Mouse (Mus musculus): ENCODE measurements around the gene Hnrnph1. TPM values are rescaled to one million over a fixed set of nuclear protein-coding genes. Genes with fewer than 3 reads are reported as not detected.

Hnrnph1 gene
- polyA plus RNA-seq, 1 experiment from 2014 or later = 384 TPM

DNA sequence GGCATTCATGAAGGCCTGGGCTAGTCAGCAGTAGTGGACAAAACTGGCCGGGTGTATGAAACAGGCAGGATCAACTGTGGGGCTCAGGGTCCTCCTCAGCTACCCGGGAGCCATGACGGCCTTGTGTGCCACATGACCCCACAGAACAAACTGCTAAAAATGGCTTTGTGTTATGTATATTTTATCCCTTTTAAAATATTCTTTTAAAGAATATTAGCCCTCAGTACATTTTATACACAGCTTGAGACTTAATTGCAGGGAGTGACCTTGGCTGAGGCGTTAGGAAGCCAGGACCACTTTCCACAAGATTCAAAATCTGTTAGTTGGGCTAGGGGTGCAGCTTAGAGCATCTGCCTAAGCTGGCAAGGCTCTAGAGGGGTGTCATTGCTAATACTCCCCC, 5.8 kb upstream of the Hnrnph1 start:
- Histone ChIP-seq H3K27me3 (replicated peaks; ENCODE audit: control insufficient read depth, insufficient read depth, low read length) (no peaks in the 10 kb centered on the region), H3K9ac (ENCODE audit: low read depth, low read length) (no peak overlapping the region), H3K36me3 (ENCODE audit: control insufficient read depth, insufficient read depth, low read length) (no peaks in the 10 kb centered on the region), H3K4me2 (ENCODE audit: low read length) (peak overlapping the region; percentile 60), H3K4me1 (ENCODE audit: control insufficient read depth, insufficient read depth, low read depth, low read length) (peaks cover 4% of the 10 kb centered on the region; the same call in 1 of the 2 replicates), H3K27ac (ENCODE audit: low read depth, low read length) (peak overlapping the region; percentile 68), H3K9me3 (ENCODE audit: control insufficient read depth, low read length) (no peaks in the 10 kb centered on the region), H3K4me3 (ENCODE audit: low read length) (no peak overlapping the region)
- 0 out of 2 replicates have a peak, but pooled peaks have one; percentile 48 for ATAC-seq
- WGBS = 46% methylated on average over 4 of the region's 4 CpGs

DNA sequence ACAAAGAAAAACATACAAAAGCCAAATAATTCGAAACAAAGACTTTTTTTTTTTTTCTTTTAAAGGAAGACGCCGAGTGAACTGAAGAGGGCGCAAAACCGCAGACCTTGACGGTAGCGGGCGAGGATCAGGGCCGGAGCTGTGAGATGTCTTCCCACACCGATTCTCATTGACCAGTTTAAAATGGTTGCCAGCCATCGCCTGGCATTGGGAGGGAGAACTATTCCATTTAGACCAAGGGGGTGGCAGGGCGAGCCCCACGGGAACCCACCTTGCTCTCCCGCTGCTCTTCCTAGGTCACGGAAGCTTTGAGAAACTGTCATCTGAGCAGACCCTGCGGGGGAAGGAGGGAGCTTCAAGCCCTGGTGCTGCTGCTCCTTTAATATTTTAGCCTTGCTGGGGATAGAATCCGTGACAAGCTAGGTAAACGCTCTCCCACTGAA, 5.4 kb upstream of the Hnrnph1 start:
- H3K27ac ChIP-seq (ENCODE audit: low read depth, low read length) = peak overlapping the region; percentile 88
- H3K9ac ChIP-seq (ENCODE audit: low read depth, low read length) = peak overlapping the region; percentile 69
- 1% methylated on average over 18 of the region's 18 CpGs for WGBS
- no peaks in the 10 kb centered on the region for H3K36me3 ChIP-seq (ENCODE audit: control insufficient read depth, insufficient read depth, low read length)
- H3K4me2 ChIP-seq (ENCODE audit: low read length) = peak overlapping the region; percentile 60
- peak overlapping the region; percentile 37 for H3K4me3 ChIP-seq (ENCODE audit: low read length)
- H3K27me3 ChIP-seq (replicated peaks; ENCODE audit: control insufficient read depth, insufficient read depth, low read length) = no peaks in the 10 kb centered on the region
- H3K9me3 ChIP-seq (ENCODE audit: control insufficient read depth, low read length) = no peaks in the 10 kb centered on the region
- ATAC-seq = peak; percentile 69; the same call in 1 of the 2 replicates
- H3K4me1 ChIP-seq (ENCODE audit: control insufficient read depth, insufficient read depth, low read depth, low read length) = peaks cover 7% of the 10 kb centered on the region

DNA sequence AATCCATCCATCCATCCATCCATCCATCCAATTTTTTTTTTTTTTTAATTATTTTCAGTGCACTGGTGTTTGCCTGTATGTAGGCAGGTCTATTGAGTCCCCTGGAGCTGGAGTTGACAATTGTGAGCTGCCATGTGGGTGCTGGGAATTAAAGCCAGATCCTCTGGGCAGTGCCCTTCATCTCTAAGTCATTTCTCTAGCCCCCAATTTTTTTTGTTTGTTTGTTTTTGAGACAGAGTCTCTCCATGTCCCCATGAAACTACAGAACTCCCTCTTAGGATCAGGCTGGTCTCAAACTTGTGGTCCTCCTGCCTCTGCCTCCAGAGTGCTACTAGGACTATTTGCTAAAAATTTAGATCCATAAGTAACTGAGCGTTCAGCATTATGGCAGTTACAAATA, 4.9 kb upstream of the Hnrnph1 start:
- H3K9ac ChIP-seq (ENCODE audit: low read depth, low read length) = peak overlapping the region; percentile 69
- peaks cover 7% of the 10 kb centered on the region for H3K4me1 ChIP-seq (ENCODE audit: control insufficient read depth, insufficient read depth, low read depth, low read length)
- no peaks in the 10 kb centered on the region for H3K36me3 ChIP-seq (ENCODE audit: control insufficient read depth, insufficient read depth, low read length)
- WGBS = 100% methylated on average over 1 of the region's 1 CpGs
- H3K4me2 ChIP-seq (ENCODE audit: low read length) = peak overlapping the region; percentile 60
- no peaks in the 10 kb centered on the region for H3K27me3 ChIP-seq (replicated peaks; ENCODE audit: control insufficient read depth, insufficient read depth, low read length)
- H3K4me3 ChIP-seq (ENCODE audit: low read length) = no peak overlapping the region
- H3K27ac ChIP-seq (ENCODE audit: low read depth, low read length) = peak overlapping the region; percentile 88
- no peak for ATAC-seq
- no peaks in the 10 kb centered on the region for H3K9me3 ChIP-seq (ENCODE audit: control insufficient read depth, low read length)

DNA sequence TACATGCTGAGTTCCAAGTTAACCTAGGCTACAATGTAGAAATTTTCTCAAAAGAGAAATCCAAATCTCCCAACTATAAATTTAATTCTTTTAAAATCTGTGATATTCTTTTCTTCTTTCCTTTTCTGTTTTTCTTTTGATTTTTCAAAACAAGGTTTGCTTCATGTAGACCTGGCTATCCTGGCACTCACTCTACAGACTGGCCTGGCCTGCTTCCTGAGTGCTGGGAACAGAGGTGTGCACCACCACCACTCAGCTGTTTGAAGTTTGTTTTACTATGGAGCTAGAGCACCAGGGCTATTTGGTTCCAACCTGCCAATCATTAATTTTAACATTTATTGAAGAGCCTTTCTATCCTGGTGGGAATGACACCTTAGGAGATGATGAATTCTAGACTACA, 3.7 kb upstream of the Hnrnph1 start:
- H3K4me3 ChIP-seq (ENCODE audit: low read length) = no peak overlapping the region
- no peak overlapping the region for H3K9ac ChIP-seq (ENCODE audit: low read depth, low read length)
- H3K4me2 ChIP-seq (ENCODE audit: low read length) = no peak overlapping the region
- H3K9me3 ChIP-seq (ENCODE audit: control insufficient read depth, low read length) = no peaks in the 10 kb centered on the region
- no peak overlapping the region for H3K27ac ChIP-seq (ENCODE audit: low read depth, low read length)
- no peaks in the 10 kb centered on the region for H3K27me3 ChIP-seq (replicated peaks; ENCODE audit: control insufficient read depth, insufficient read depth, low read length)
- no peak for ATAC-seq
- H3K36me3 ChIP-seq (ENCODE audit: control insufficient read depth, insufficient read depth, low read length) = no peaks in the 10 kb centered on the region
- peaks cover 7% of the 10 kb centered on the region for H3K4me1 ChIP-seq (ENCODE audit: control insufficient read depth, insufficient read depth, low read depth, low read length)

DNA sequence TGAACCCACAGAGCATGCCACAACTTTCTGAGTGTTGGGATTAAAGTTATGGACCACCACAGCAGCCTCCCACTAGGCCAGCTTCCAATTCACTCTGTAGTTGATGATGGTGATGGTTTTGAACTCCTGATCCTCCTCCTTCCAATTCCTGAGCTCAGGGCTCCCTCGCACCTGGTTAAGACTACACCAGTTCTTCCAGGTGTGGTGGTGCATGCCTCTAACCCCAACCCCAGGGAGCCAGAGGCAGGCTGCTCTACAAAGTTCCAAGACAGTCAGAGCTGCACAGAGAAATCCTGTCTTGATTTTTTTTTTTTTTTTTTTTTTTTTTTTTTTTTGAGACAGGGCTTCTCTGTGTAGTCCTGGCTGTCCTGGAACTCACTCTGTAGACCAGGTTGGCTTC, 3.2 kb upstream of the Hnrnph1 start:
- Histone ChIP-seq H3K27ac (ENCODE audit: low read depth, low read length) (no peak overlapping the region), H3K4me1 (ENCODE audit: control insufficient read depth, insufficient read depth, low read depth, low read length) (peaks cover 7% of the 10 kb centered on the region), H3K9ac (ENCODE audit: low read depth, low read length) (no peak overlapping the region), H3K4me2 (ENCODE audit: low read length) (no peak overlapping the region), H3K27me3 (replicated peaks; ENCODE audit: control insufficient read depth, insufficient read depth, low read length) (no peaks in the 10 kb centered on the region), H3K9me3 (ENCODE audit: control insufficient read depth, low read length) (no peaks in the 10 kb centered on the region), H3K36me3 (ENCODE audit: control insufficient read depth, insufficient read depth, low read length) (no peaks in the 10 kb centered on the region), H3K4me3 (ENCODE audit: low read length) (no peak overlapping the region)
- ATAC-seq = no peak
- 100% methylated on average over 1 of the region's 1 CpGs for WGBS

DNA sequence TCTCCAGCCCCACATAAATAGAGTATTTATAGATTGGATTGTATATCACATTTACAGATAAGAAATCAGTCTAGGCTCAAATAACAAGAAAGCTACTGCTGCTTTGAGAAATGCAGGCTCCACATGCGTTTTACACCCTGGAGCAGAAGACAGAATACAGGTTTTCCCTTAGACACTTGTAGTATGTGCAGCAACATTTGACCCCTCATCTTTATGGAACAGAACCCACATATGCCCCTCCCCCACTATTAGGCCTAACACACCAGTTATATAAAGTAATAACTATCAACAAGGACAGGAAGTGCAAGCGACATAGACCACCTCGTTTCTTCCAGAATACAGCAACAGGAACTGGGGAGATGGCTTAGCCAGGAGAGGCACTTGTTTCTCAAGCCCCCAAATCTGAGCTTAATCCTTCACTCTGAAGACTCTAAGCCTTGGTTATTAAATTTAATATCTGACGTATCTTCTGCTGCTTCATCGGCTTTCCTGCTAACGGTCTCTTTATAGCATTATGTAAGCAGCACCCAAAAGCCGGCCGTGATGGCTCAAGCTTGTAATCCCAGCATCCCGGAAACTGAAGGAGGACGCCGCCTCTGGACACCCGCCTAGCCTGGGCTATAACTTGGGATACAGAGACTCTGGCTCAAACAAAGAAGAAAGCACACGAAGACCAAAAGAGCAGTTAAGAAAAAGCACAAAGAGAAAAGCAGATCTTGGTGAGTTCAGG, 2.3 kb upstream of the Hnrnph1 start:
- Histone ChIP-seq H3K27ac (ENCODE audit: low read depth, low read length) (no peak overlapping the region), H3K4me2 (ENCODE audit: low read length) (no peak overlapping the region), H3K4me3 (ENCODE audit: low read length) (no peak overlapping the region), H3K4me1 (ENCODE audit: control insufficient read depth, insufficient read depth, low read depth, low read length) (peaks cover 12% of the 10 kb centered on the region), H3K27me3 (replicated peaks; ENCODE audit: control insufficient read depth, insufficient read depth, low read length) (no peaks in the 10 kb centered on the region), H3K36me3 (ENCODE audit: control insufficient read depth, insufficient read depth, low read length) (peaks cover 2% of the 10 kb centered on the region; the same call in 1 of the 2 replicates), H3K9ac (ENCODE audit: low read depth, low read length) (no peak overlapping the region), H3K9me3 (ENCODE audit: control insufficient read depth, low read length) (no peaks in the 10 kb centered on the region)
- WGBS = 88% methylated on average over 13 of the region's 13 CpGs
- ATAC-seq = no peak

DNA sequence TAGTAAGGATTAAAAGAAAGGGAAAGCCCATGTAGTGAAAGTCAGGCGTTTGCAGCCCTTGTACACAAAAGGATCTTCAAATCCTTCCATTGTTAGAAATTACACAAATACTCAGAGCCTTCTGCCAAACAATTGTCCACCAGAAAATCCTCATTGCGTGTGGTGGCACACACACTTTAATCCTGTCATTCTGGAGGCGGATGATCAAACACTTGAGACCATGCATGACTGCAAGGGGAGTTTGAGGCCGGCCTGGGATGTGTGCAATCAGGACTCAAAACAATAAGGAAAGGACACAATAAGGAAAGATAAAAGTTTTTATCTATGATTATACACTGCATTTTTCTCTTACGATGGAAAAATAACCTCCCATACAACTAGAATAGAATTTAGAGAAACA, 1.4 kb upstream of the Hnrnph1 start:
- no peak overlapping the region for H3K27ac ChIP-seq (ENCODE audit: low read depth, low read length)
- 78% methylated on average over 5 of the region's 5 CpGs for WGBS
- no peak for ATAC-seq
- peaks cover 18% of the 10 kb centered on the region for H3K4me1 ChIP-seq (ENCODE audit: control insufficient read depth, insufficient read depth, low read depth, low read length)
- no peak overlapping the region for H3K4me2 ChIP-seq (ENCODE audit: low read length)
- H3K9ac ChIP-seq (ENCODE audit: low read depth, low read length) = no peak overlapping the region
- H3K36me3 ChIP-seq (ENCODE audit: control insufficient read depth, insufficient read depth, low read length) = peaks cover 3% of the 10 kb centered on the region; the same call in 1 of the 2 replicates
- H3K4me3 ChIP-seq (ENCODE audit: low read length) = no peak overlapping the region
- H3K9me3 ChIP-seq (ENCODE audit: control insufficient read depth, low read length) = no peaks in the 10 kb centered on the region
- H3K27me3 ChIP-seq (replicated peaks; ENCODE audit: control insufficient read depth, insufficient read depth, low read length) = no peaks in the 10 kb centered on the region

DNA sequence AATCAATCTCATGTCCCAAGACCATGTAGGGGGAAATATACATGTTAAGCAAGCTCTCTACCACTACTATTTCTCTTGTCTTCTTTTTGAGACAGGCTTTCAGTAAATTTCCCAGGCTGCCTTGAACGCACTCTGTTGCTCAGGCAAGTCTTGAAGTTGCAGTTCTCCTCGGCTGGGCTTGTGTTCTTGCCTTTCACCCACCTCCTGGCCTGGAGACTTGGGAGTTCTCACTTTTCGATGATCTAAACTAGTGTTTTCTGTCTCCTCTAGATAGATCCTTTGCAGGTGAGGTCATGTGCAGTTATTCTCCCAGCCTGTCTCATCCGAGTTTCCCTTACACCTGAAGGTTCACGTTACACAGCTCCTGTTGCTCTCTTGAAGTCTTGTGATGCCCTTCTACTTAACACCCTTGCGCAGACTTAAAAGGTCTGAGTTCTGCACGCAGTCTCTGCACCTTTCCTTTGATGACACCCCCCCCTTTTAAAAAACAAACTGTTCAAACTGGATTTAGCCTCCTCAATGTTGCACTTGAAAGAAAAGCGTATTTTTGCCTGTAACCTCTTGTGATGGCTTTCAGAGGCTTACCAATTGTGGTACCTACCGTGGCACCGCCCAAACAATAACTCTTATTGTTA, 517 bp upstream of the Hnrnph1 start:
- WGBS = 26% methylated on average over 10 of the region's 10 CpGs
- peak overlapping the region; percentile 79 for H3K9ac ChIP-seq (ENCODE audit: low read depth, low read length)
- no peak for ATAC-seq

DNA sequence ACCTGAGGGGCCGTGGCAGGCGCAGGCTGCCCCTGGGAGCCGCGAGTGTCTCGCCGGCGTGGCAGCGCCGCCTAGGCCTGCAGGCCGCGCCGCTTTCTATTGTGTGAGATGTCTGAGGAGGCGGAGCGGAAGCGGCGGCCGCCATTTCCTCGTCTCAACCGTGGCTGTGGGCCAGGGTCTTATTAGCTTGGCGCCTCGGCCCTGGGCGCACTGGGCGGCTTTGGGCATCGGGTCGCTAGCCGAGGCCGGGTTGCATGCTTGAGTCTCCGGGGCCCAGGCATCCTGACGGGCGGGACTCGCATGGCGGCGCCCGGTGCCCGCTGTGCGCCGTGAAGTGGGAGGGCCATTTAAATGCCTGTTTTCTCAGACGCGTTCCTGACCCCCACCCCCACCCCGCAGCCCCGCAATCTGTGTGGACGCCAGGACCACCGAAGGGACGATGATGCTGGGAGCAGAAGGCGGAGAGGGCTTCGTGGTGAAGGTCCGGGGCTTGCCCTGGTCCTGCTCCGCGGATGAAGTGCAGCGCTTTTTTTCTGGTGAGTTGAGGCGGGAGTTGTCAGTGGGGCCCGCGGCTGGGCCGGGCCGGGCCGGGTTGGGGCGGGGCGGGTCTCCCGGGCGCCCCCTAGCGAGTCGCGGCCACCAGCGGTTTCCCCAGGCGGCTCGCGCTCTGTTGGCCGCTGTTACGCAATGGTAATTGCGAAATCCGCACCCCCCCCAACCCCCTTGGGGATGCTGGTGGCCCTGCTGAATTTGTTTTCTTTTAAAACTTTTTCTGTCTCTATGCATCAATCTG, 1.3 kb downstream of the Hnrnph1 start:
- Histone ChIP-seq H3K36me3 (ENCODE audit: control insufficient read depth, insufficient read depth, low read length) (peaks cover 10% of the 10 kb centered on the region), H3K9ac (ENCODE audit: low read depth, low read length) (peak overlapping the region; percentile 99), H3K4me1 (ENCODE audit: control insufficient read depth, insufficient read depth, low read depth, low read length) (peaks cover 20% of the 10 kb centered on the region), H3K4me3 (ENCODE audit: low read length) (peak overlapping the region; percentile 92), H3K4me2 (ENCODE audit: low read length) (peak overlapping the region; percentile 91), H3K9me3 (ENCODE audit: control insufficient read depth, low read length) (no peaks in the 10 kb centered on the region), H3K27ac (ENCODE audit: low read depth, low read length) (peak overlapping the region; percentile 99), H3K27me3 (replicated peaks; ENCODE audit: control insufficient read depth, insufficient read depth, low read length) (no peaks in the 10 kb centered on the region)
- ATAC-seq = peak; percentile 81
- under 1% methylated on average over 61 of the region's 71 CpGs for WGBS

More for the DNA sequence above, 517 bp upstream of the Hnrnph1 start:
- H3K9me3 ChIP-seq (ENCODE audit: control insufficient read depth, low read length) = no peaks in the 10 kb centered on the region
- peak overlapping the region; percentile 97 for H3K27ac ChIP-seq (ENCODE audit: low read depth, low read length)
- peak overlapping the region; percentile 57 for H3K4me3 ChIP-seq (ENCODE audit: low read length)
- H3K4me2 ChIP-seq (ENCODE audit: low read length) = peak overlapping the region; percentile 88
- H3K27me3 ChIP-seq (replicated peaks; ENCODE audit: control insufficient read depth, insufficient read depth, low read length) = no peaks in the 10 kb centered on the region
- peaks cover 3% of the 10 kb centered on the region; the same call in 1 of the 2 replicates for H3K36me3 ChIP-seq (ENCODE audit: control insufficient read depth, insufficient read depth, low read length)
- H3K4me1 ChIP-seq (ENCODE audit: control insufficient read depth, insufficient read depth, low read depth, low read length) = peaks cover 15% of the 10 kb centered on the region
